Mouse (Mus musculus) ovary, postnatal 10 days (tissue): ENCODE measurements around the gene Gm36210.

Experiments used
- DNase-seq: peaks from one replicate; pipeline ENCODE4 v3.0.0; 2022; ENCODE audit warnings: low spot score

The Gm36210 gene

GRCm38 (mm10) chr7:4922931-4923565 is 16.7 kb upstream of the Gm36210 start:
- DNase-seq: no peak

GRCm38 (mm10) chr7:4922508-4922907 is 16.2 kb upstream of the Gm36210 start:
- no peak for DNase-seq

- no peak for DNase-seq
These were observed 15.6 kb upstream of the Gm36210 start, which contains the start of gene Nat14 for GRCm38 (mm10) chr7:4921824-4922482. Gene Nat14 (plus strand): TSS chr7:4922028.

- no peak for DNase-seq
These were observed 14.9 kb upstream of the Gm36210 start for GRCm38 (mm10) chr7:4920976-4921823.

- no peak for DNase-seq
These were observed 14.2 kb upstream of the Gm36210 start for GRCm38 (mm10) chr7:4920496-4920895.

GRCm38 (mm10) chr7:4919971-4920370 is 13.7 kb upstream of the Gm36210 start:
- no peak for DNase-seq

- no peak for DNase-seq
These were observed 12.8 kb upstream of the Gm36210 start for GRCm38 (mm10) chr7:4919096-4919495.

- no peak for DNase-seq
These were observed 12.4 kb upstream of the Gm36210 start for GRCm38 (mm10) chr7:4918681-4919080.

- no peak for DNase-seq
These were observed 11.2 kb upstream of the Gm36210 start for GRCm38 (mm10) chr7:4917494-4917893.

GRCm38 (mm10) chr7:4915669-4916416 is 9.5 kb upstream of the Gm36210 start:
- no peak for DNase-seq

- DNase-seq: peak; percentile 93
These were observed 8.8 kb upstream of the Gm36210 start, which contains the start of gene Zfp628 for GRCm38 (mm10) chr7:4915007-4915665. Gene Zfp628 (plus strand): TSS chr7:4915217.

GRCm38 (mm10) chr7:4912248-4912647 is 5.9 kb upstream of the Gm36210 start:
- no peak for DNase-seq

- no peak for DNase-seq
These were observed 5.2 kb upstream of the Gm36210 start for GRCm38 (mm10) chr7:4911561-4911960.

GRCm38 (mm10) chr7:4902404-4902803 is 3.9 kb downstream of the Gm36210 start:
- no peak for DNase-seq

GRCm38 (mm10) chr7:4901171-4901570 is 5.1 kb downstream of the Gm36210 start:
- no peak for DNase-seq

GRCm38 (mm10) chr7:4900523-4900851 is 5.8 kb downstream of the Gm36210 start:
- no peak for DNase-seq

GRCm38 (mm10) chr7:4899649-4900522 is 6.4 kb downstream of the Gm36210 start:
- DNase-seq: no peak

GRCm38 (mm10) chr7:4898851-4899648 is 7.3 kb downstream of the Gm36210 start:
- DNase-seq: no peak

GRCm38 (mm10) chr7:4895186-4895585 is 11.1 kb downstream of the Gm36210 start:
- DNase-seq: no peak

GRCm38 (mm10) chr7:4886680-4887079 is 19.6 kb downstream of the Gm36210 start:
- DNase-seq: no peak
